Mouse (Mus musculus) left cerebral cortex, adult 2 months (tissue): Measurements from ENCODE around the gene Spout1. TPM values are rescaled to one million over a fixed set of nuclear protein-coding genes. Genes with fewer than 3 reads are reported as not detected.
"Not testable (repeated sequence)": the region's sequence is repeated elsewhere in the genome, so short reads cannot be mapped to it uniquely, and the experiment has no call there.

Experiments
- DNase-seq, 2 experiments: peaks; one replicate each; pipeline ENCODE4 v3.0.0; 2021 to 2022; ENCODE audit warnings: low spot score in 2 of 2, mixed read lengths in 1 of 2; ENCODE audit errors: extremely low spot score in 1 of 2
- H3K27ac ChIP-seq: fragments of 200-600 bp; 2 replicates; pipeline ENCODE4 v1.8.1; 2022
- H3K4me3 ChIP-seq: fragments of 200-600 bp; 2 replicates; pipeline ENCODE4 v1.8.1; 2022
- CTCF ChIP-seq: fragments of 200-600 bp; IDR thresholded peaks from 2 replicates; pipeline ENCODE4 v1.8.1; 2022; ENCODE audit warnings: antibody characterized with exemption, mild to moderate bottlenecking, moderate library complexity
- intact Hi-C: fragments of 180-260 bp; cut with DNase I; formaldehyde crosslinking; loops from one replicate; pipeline ENCODE4 v1.15.1; 2025
- total RNA-seq, 2 experiments: library from RNA; stranded (reverse); gene quantifications; 2 replicates each; pipeline ENCODE4 v1.2.3; 2021

The Spout1 gene
- total RNA-seq, 2 experiments from 2014 or later = 36.6 to 38.4 TPM

DNA sequence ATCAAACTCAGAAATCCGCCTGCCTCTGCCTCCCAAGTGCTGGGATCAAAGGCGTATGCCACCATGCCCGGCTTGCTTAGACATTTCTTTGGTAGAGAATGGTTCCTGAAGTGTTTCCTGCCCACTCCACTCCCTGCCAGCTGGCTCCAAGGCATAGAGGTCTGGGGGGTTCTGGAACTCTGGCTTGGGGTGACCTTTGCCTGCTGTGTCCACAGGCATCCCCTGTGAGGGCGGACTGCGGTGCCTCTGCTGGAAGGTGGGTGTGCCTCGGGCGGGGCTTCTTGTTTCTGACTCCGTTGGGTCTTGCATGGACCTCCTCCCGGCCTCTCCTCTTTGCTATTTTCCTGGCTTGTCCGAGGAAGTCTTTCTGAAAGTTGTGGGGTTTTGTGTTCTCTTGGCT lies 41.8 kb downstream of the Spout1 start:
- no peak overlapping the region for H3K4me3 ChIP-seq
- intact Hi-C loops = no loop called here
- H3K27ac ChIP-seq = no peak overlapping the region
- TF ChIP-seq CTCF = no peak
- no peak for DNase-seq

DNA sequence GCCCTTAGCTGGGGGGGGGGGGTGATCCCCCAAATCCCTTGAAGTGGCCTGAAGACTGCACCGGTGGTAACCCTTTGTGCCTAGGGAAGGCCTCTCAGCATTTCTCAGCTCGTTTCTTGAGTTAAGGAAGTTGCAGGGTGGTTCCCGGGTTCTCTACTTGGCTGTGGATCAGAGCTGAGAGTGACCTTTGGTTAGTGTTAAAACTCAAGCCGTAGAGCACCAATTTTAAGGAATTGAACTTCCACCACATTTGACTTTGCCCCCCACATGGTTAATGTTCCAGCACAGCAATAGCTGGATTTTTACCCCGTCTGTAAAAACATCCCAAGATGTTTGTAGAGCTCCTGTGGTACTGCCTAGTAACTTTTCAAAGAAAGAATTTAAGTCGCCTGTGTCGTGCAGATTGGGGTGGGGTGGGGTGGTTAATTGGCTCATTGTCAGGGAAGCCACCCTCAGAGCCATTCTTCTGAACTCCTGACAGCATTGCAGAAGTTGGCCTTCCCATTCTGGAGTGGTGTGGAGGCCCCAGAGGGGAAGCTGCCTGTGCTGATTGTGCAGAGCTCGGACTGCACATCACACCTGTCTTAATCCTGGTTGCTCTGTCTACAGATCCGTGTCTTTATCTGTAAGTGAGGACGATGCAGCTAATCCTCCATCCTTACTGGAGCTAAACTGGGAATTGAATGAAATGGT lies 43.2 kb downstream of the Spout1 start:
- no peak for DNase-seq
- TF ChIP-seq CTCF = no peak
- Histone ChIP-seq H3K4me3 (peak overlapping the region; percentile 96), H3K27ac (no peak overlapping the region; the same call in 1 of the 2 replicates)
- intact Hi-C loops = loop anchor here (5.0 kb wide), 1 partner anchor 37 kb away; the partner anchor contains the start of gene Endog

DNA sequence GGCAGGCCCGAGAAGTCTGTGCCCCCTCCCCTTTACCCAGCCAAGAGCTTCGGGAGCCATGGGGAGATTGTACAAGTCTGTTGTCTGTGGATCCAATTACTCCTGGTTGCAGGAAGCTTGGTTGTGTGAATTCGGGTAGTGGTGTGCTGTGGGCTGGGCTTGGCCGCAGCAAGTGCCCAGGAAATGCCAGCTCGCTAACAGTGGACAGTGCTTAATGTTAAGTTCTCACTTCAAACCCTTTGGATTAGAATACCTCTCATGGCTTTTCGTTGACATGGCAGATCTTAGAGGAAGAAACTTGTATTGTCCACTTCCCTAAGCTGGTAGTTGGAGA lies 43.9 kb downstream of the Spout1 start:
- no peak for DNase-seq
- Histone ChIP-seq H3K27ac (peak overlapping the region; percentile 83), H3K4me3 (peak overlapping the region; percentile 96)
- TF ChIP-seq CTCF = no peak
- intact Hi-C loops = loop anchor here (5.0 kb wide), 1 partner anchor 38 kb away; the partner anchor contains the start of gene Endog

DNA sequence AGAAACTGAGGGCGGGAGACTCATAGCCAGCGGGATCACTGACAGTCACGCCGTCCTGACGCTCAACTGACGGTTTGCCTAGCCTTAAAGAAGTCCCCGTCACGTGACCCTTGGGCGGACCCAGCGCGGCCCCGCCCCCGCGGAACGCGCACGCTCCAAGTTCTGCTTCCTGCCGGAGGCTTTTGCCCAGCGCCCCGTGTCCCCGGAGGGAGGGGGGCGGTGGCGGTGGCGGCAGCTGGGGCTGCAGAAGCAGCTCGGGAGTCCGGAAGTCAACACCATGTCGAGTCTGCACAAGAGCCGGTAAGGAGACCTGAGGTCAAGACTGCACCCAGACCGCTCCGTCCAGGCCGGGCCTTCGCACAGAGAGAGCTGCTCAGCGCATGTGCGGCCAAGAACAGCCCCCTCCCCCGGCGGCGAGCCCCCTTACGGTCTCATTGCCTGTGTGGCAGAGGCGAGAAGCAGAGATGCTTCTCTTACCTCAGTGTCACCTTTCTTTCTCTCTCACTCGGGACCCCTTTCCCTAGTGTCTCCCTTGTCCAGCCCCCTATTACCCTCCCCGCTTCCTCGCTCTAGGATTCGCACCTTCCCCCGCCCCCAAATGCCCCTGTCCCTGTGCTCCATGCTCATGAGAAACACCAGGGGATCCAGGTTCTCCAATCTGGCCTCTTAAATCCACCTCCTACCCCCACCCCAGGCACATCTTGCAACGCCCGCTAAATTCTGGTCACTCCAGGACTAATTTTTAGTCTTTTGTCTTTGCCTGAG lies 44.5 kb downstream of the Spout1 start, which contains the start of gene Tbc1d13:
TSS of gene Tbc1d13 (plus strand) at position 134 of the 765 bp plus-strand sequence.
- peak; percentile 97 to 98 for DNase-seq
- TF ChIP-seq CTCF = no peak
- H3K4me3 ChIP-seq = peak within 1 kb of the TSS; percentile 96
- peak within 1 kb of the TSS; percentile 83 for H3K27ac ChIP-seq
- intact Hi-C loops = loop anchor here (5.0 kb wide), 1 partner anchor 39 kb away; the partner anchor contains the start of gene Endog

DNA sequence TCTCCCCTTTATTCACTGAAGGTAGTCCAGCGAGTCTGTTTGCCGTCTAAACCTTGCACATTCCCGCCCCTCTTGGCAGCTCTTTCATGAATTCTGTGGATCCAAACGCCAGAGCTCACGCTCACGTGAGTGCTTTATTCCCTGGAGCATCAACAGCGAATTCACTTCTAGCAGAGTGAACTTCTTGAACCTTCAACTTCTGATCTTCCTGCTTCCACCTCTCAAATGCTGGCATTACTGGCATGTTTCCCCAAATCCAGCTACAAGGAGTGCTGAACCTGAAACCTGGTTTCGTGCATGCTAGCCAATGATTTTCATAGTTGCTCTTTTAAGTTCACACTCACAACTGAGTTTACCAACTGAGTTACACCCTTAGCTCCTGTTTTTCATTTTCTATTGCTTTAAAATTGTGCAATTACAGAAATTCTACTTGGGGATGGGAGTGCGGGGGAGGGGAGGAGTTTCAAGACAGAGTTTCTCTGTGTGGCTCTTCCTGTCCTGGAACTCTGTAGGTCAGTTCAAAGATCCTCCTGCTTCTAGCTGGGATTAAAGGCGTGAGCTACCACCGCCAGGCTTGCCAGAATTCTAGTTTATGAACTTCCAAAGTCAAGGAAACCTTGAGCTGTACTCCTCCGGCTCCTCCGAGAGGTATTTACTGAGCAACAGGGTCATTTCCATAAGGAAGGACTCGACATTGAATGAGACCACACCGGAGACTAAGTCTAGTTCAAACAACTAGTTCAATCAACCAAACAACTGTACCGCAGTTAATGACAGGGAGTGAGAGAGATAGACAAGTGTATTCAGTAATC lies 45.3 kb downstream of the Spout1 start:
- H3K4me3 ChIP-seq = peak overlapping the region; percentile 96
- intact Hi-C loops = loop anchor here (5.0 kb wide), 1 partner anchor 39 kb away; the partner anchor contains the start of gene Endog

GRCm38 (mm10) chr2:30131240-30131639 lies 47.0 kb downstream of the Spout1 start:
- H3K4me3 ChIP-seq, DNase-seq, H3K27ac ChIP-seq: not testable (repeated sequence)
- intact Hi-C loops = loop anchor here (5.0 kb wide), 1 partner anchor 41 kb away; the partner anchor contains the start of gene Endog
- peak; percentile 16 for TF ChIP-seq CTCF

More for the DNA sequence above, 45.3 kb downstream of the Spout1 start:
- no peak for TF ChIP-seq CTCF
- no peak for DNase-seq
- H3K27ac ChIP-seq = peak overlapping the region; percentile 83

DNA sequence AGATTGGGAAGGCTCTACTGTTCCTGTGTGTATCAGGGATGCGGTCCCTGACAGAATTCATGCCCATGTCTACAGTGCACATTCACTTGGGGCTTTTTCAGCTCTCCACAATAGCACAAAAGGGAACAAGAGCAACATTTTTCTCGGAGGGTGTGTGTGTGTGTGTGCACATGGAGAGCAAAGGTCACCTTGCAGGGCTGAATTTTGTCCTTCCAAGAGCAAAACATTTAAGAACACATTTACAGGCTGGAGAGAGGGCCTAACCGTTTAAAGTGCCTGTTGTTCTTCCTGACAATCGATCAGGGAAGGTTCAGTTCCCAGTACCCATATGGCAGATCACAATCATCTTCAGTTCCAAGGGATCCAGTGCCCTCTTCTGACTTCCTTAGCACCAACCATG lies 48.1 kb downstream of the Spout1 start:
- no peak overlapping the region for H3K4me3 ChIP-seq
- H3K27ac ChIP-seq = no peak overlapping the region
- intact Hi-C loops = loop anchor here (5.0 kb wide), 1 partner anchor 42 kb away; the partner anchor contains the start of gene Endog
- TF ChIP-seq CTCF = no peak
- no peak for DNase-seq

- Histone ChIP-seq H3K27ac (no peak overlapping the region), H3K4me3 (no peak overlapping the region)
- no peak for DNase-seq
- TF ChIP-seq CTCF = peak; percentile 87
- intact Hi-C loops = no loop called here
Measured at GRCm38 (mm10) chr2:30128789-30129188, 49.5 kb downstream of the Spout1 start.

GRCm38 (mm10) chr2:30124472-30125274 lies 53.6 kb downstream of the Spout1 start, which contains the start of gene Zer1:
Gene Zer1 (minus strand): TSS chr2:30124585.
- intact Hi-C loops = loop anchor here (2.0 to 5.0 kb wide), 2 partner anchors 58 to 157 kb away; partner anchors contain the start of gene Sptan1
- Histone ChIP-seq H3K27ac (peak within 1 kb of the TSS; percentile 99), H3K4me3 (peak within 1 kb of the TSS; percentile 79)
- no peak for TF ChIP-seq CTCF
- DNase-seq = peak; percentile 93 to 94

DNA sequence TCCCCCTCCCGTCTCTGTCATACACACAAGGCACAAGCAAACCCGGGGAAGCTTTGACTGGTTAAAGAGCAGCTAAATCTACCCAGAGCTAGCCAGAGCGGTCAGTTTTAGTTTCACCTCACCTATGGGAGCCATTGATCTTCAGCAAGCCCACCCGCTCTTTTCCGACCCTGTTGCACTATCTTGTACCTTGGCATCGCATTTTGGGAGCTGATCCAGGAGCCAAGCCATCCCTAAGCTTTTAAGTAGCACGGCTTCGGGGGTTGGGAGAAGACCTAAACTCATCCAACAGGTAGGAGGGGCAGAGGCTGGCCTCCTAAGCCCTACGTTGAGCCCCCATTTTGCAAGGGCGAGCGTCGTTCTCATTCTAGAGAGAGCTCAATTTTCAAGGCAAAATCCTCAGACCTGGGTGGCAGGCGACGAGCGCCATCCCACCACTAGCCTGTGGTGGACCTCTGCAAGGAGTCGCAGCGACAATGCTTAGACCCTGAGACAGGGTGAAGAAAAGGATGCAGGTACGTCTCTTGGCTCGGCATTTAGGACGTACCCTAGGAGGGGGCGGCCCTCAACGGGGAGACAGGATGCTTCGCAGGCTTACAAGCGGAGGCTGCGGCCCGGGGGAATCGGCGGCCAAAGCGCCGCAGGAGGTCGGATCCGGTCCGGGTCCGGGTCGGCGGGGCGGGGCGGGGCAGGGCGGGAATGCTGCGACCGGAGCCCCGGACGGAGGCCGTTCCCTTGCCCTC lies 54.4 kb downstream of the Spout1 start:
- DNase-seq = no peak
- peak overlapping the region; percentile 99 for H3K27ac ChIP-seq
- peak overlapping the region; percentile 79 for H3K4me3 ChIP-seq
- no peak for TF ChIP-seq CTCF
- intact Hi-C loops = loop anchor here (2.0 to 5.0 kb wide), 2 partner anchors 57 to 157 kb away; partner anchors contain the start of gene Sptan1

Other genes starting within 250 kb of the Spout1 start
- 10 to 100 TPM; 46.5 to 48.1 TPM for gene Gle1, start 243.0 kb downstream of the Spout1 start, total RNA-seq
- 100 to 1,000 TPM; 878 to 928 TPM for gene Sptan1, start 212.9 kb downstream of the Spout1 start, total RNA-seq
- gene Wdr34, start 129.6 kb downstream of the Spout1 start, total RNA-seq = 10 to 100 TPM; 40.7 to 41.0 TPM
- 100 to 1,000 TPM; 191 to 192 TPM for gene Set, start 121.1 kb downstream of the Spout1 start, total RNA-seq
- 1 to 10 TPM; 2.9 to 3.6 TPM for gene Pkn3, start 100.8 kb downstream of the Spout1 start, total RNA-seq
- 1 to 10 TPM; 5.4 to 7.0 TPM for gene Zdhhc12, start 84.8 kb downstream of the Spout1 start, total RNA-seq
- gene Zer1, start 53.9 kb downstream of the Spout1 start, total RNA-seq = 100 to 1,000 TPM; 163 to 171 TPM
- gene Tbc1d13, start 44.7 kb downstream of the Spout1 start, total RNA-seq = 10 to 100 TPM; 49.6 to 53.3 TPM
- 10 to 100 TPM; 20.9 to 21.4 TPM for gene Endog, start 7.0 kb downstream of the Spout1 start, total RNA-seq
- gene Kyat1, start 27.4 kb upstream of the Spout1 start, total RNA-seq = 10 to 100 TPM; 14.3 to 15.2 TPM
- gene Lrrc8a, start 59.3 kb upstream of the Spout1 start, total RNA-seq = 10 to 100 TPM; 60.8 to 62.0 TPM
- gene Gm28035, start 62.1 kb upstream of the Spout1 start, total RNA-seq = 10 to 100 TPM; 11.3 to 15.1 TPM
- gene Phyhd1, start 87.7 kb upstream of the Spout1 start, total RNA-seq = 10 to 100 TPM; 21.7 to 27.3 TPM
- gene Gm28038, start 102.6 kb upstream of the Spout1 start, total RNA-seq = not detected
- gene Dolk, start 107.9 kb upstream of the Spout1 start, total RNA-seq = 10 to 100 TPM; 22.3 to 25.2 TPM
- gene Nup188, start 107.9 kb upstream of the Spout1 start, total RNA-seq = 10 to 100 TPM; 21.8 to 23.5 TPM
- gene Sh3glb2, start 180.9 kb upstream of the Spout1 start, total RNA-seq = 100 to 1,000 TPM; 291 to 312 TPM
- gene Miga2, start 185.8 kb upstream of the Spout1 start, total RNA-seq = 100 to 1,000 TPM; 120 to 138 TPM
- 10 to 100 TPM; 25.8 to 26.8 TPM for gene Dolpp1, start 213.8 kb upstream of the Spout1 start, total RNA-seq
- gene Crat, start 237.4 kb upstream of the Spout1 start, total RNA-seq = 10 to 100 TPM; 56.5 to 58.2 TPM
- 100 to 1,000 TPM; 177 to 178 TPM for gene Ptpa, start 237.6 kb upstream of the Spout1 start, total RNA-seq